Mouse (Mus musculus): ENCODE measurements around the gene Trabd. TPM values are rescaled to one million over a fixed set of nuclear protein-coding genes. Genes with fewer than 3 reads are reported as not detected.
A peak's percentile ranks its signal among the peaks of the same experiment; 100 is the strongest.

Gene Trabd
- 10 to 100 TPM; 45.1 to 47.6 TPM for total RNA-seq (2021)

- DNase-seq = no peak
Observed at GRCm38 (mm10) chr15:89074613-89075477, at the start of gene Trabd. Gene Trabd, plus strand, starts transcription at chr15:89075124.

GRCm38 (mm10) chr15:89044381-89044780 lies 30.5 kb upstream of the Trabd start:
- DNase-seq = no peak

GRCm38 (mm10) chr15:89046356-89046755 lies 28.6 kb upstream of the Trabd start:
- DNase-seq = no peak

- no peak for DNase-seq
Observed at GRCm38 (mm10) chr15:89054666-89055065, 20.3 kb upstream of the Trabd start.

- DNase-seq = no peak
Observed at GRCm38 (mm10) chr15:89058736-89059135, 16.2 kb upstream of the Trabd start.

GRCm38 (mm10) chr15:89059161-89059931 lies 15.6 kb upstream of the Trabd start, which contains the start of gene Panx2:
Gene Panx2, plus strand, starts transcription at chr15:89059734.
- peak; percentile 10 for DNase-seq

GRCm38 (mm10) chr15:89060032-89060681 lies 14.8 kb upstream of the Trabd start:
- DNase-seq = peak; percentile 43

- DNase-seq = peak; percentile 3
Observed at GRCm38 (mm10) chr15:89060811-89061460, 14.0 kb upstream of the Trabd start.

- no peak for DNase-seq
Observed at GRCm38 (mm10) chr15:89061761-89062517, 13.0 kb upstream of the Trabd start.

GRCm38 (mm10) chr15:89062518-89062910 lies 12.4 kb upstream of the Trabd start:
- DNase-seq = no peak

- DNase-seq = no peak
Observed at GRCm38 (mm10) chr15:89063001-89063400, 11.9 kb upstream of the Trabd start.

GRCm38 (mm10) chr15:89063536-89063935 lies 11.4 kb upstream of the Trabd start:
- DNase-seq = no peak

GRCm38 (mm10) chr15:89064891-89065290 lies 10.0 kb upstream of the Trabd start:
- no peak for DNase-seq

GRCm38 (mm10) chr15:89067609-89068008 lies 7.3 kb upstream of the Trabd start:
- no peak for DNase-seq

- DNase-seq = no peak
Observed at GRCm38 (mm10) chr15:89068226-89068625, 6.7 kb upstream of the Trabd start.

GRCm38 (mm10) chr15:89069336-89069840 lies 5.5 kb upstream of the Trabd start:
- DNase-seq = no peak

- DNase-seq = no peak
Observed at GRCm38 (mm10) chr15:89070606-89071005, 4.3 kb upstream of the Trabd start.

GRCm38 (mm10) chr15:89073993-89074603 lies 826 bp upstream of the Trabd start:
- DNase-seq = peak; percentile 62

GRCm38 (mm10) chr15:89075478-89076147 lies 689 bp downstream of the Trabd start:
- peak; percentile 93 for DNase-seq

- DNase-seq = peak; percentile 65
Observed at GRCm38 (mm10) chr15:89076156-89076731, 1.3 kb downstream of the Trabd start.

Measured in heart, postnatal 4 days (tissue).